Mouse (Mus musculus): ENCODE results near the gene Sfxn5. TPM values are rescaled to one million over a fixed set of nuclear protein-coding genes. Genes with fewer than 3 reads are reported as not detected.

Sfxn5 gene
- total RNA-seq, 4 experiments from 2014 or later: 16.2 to 27.2 (median 21.0) TPM

DNA sequence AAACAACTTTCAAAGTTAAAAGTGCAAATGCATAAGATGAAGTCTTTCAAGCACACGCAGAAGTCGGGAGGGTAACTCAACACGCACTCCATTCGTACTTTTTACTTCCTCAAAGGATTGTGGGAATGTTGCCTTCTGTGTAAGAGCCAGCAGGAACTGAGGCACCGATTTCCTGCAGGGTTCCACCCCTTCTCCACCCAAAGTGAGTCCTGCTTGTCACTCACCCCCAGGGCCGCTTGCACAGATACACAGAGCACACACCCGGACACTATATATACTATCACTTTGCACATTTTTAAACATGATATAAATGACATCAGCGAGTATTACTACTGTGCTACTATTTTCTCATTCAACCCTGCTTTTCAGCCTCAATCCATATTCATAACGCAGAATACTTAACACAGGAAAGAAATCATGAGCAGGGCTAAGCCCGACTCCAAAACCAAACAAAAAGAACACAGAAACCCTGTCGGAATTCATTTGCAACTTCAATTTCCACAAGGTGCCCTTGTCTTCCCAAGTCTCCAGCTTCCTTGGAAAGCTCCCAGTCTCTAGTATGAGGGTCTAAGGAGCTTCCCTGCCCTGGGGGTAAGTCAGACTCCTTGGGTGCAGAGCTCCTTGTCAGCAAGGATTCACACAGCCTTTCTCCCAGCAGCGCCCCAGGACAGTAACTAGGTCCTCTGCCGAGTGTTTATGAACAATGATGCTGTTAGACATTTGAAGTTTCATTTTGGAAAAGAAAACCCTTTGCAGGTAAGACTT lies 46.8 kb downstream of the Sfxn5 start:
- DNase-seq: no peak

DNA sequence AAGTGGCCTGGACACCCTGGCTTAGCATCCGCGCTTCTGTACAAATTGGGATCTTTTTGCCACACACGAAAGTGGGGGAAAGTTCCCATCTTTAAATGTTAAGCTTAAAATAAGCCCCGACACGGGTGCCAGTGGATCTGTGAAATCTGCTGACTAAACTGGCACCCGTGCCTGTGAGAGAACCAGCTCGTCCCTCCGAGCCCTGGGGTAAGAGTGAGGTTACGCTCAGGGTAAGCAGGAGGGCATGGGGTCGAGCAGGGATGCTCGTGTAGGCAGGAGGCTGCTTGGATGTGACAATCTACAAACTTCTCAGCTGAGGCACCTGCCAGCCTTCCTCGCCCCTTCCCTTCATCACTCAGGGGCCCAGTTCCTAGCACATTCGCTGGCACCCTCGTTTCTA lies 52.4 kb downstream of the Sfxn5 start:
- DNase-seq: no peak

DNA sequence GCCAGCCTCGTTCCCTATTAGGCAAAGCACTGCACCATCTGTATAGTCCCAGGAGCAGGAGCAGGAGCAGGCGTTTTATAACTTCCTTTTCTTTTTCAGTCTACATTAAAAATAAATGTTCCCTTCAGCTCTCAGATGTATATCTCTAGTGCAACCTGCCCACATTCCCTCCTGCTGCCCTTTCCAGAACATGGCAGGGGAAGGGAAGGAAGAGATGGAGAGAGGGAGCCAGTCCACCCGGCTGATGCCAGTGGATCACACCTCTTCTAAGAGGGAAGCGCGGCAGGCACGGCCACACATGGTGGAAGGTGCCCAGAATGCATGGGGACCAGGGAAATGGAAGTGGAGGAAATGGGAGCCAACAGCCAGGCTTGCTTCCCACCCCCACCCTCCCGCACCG lies 56.7 kb downstream of the Sfxn5 start:
- DNase-seq: no peak

DNA sequence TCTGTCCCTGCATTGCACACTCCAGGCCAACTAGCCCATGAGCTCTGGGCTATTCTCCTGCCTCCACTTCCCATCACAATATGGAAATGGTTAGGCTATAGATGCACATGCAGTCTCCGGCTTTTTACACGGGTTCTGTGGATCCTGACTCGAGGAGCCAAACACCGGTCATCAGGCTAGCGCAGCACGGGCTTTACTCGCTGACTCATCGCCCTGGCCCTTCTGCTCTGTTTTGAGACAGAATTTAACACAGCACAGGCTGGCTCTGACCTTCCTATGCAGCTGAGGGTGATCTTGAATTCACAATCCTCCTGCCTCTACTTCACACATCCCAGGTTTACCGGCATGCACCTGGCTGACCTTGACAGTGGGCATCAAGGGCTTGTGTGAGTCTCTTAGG lies 60.8 kb downstream of the Sfxn5 start:
- DNase-seq: no peak

DNA sequence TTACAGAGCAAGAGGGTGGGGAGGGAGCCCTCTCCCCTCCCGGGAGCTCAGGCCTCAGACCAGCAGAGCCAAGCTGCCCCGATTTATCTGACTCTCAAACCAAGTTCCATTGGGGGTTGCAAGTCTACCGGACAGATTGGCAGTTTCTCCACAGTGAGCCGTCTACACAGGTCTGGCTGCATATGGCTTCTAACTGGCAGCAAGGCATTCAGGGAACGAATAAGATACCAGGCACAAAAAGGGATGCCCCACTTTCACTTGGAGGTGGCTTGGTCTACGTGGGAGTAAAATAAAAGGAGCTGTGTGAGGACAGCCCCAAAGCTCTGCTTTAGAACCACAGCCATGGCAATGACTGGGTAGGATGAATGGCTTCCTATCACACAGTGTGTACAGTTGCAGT lies 67.2 kb downstream of the Sfxn5 start:
- DNase-seq: no peak

DNA sequence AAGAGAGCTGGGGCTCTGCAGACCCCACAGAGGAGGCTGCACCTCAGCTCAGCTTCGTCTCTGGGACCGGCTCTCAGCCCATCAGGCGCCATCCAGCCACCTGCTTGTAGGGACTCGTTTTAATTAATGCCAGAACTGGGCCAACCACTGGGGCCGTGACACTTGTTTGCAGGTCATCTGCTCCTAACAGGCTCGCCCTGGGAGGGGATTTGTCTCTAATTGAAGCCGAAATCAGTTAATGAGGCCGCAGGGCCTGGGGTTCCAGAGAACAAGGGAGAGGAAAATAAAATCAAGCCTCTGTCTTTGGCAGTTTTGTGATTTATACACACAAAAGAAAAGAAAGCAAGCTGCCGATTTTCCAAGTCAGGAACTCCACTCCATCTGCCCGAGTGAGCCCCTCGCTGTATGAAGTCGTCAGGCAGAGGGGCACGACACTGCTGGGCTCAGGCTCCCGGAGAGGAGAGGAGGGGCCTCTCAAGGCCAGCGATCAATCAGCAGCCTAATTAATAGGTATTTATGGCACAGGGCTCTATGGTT lies 68.2 kb downstream of the Sfxn5 start:
- no peak for DNase-seq

DNA sequence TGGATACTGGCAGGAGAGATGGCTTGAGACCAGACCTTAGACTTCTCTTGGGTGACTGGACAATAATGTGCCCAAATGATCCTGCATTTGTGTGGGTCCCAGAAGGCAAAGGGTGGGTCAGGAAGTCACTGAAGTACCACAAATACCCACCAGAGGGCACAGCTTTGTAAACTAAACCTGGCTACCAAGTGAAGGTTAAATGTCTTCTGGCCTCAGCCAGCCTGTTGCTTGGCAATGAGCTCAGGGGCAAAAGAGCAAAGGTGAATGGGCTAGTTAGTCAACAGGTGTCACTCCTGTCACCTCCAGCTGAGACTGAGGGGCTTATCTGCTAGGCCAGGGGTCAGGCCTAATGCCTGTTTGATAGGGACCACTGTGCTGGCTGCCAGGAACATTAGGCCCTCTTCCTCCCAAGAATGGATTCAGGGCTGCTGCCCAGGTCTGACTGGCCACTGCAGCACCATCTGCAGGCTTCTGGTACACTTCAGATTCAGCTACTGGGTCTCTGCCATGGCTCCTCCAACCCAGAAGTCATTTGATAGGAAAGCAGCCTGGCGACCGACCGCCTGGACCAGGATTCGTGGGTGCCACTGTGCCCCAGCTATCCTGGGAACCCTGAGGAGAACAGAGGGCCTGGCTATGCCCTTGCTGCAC lies 70.2 kb downstream of the Sfxn5 start:
- DNase-seq: no peak

DNA sequence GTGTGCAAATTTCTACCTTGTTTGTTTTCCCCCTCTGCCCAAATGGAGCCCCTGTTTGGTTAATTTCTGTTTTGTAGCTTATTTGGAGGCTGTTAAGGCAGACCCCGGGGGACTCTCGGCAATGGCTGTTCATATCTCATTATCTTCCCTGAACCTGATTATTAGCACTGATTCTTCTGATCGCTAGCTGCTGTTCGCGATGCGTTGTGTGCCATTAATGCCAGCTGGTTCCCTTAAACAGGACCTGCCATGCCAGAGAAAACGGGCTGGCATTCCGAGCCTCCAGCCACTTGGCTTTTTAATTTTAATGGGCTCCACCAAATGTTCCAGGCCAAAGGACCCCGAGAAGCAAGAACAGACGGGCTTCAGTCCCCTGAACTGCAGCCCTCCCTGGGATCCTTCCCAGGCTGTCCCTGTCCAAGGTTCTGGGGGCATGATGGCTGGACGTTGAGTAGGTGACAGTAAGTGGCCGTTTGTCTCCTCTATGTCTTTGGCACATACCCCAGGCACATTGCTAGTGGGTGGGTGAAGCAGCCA lies 74.1 kb downstream of the Sfxn5 start:
- no peak for DNase-seq

DNA sequence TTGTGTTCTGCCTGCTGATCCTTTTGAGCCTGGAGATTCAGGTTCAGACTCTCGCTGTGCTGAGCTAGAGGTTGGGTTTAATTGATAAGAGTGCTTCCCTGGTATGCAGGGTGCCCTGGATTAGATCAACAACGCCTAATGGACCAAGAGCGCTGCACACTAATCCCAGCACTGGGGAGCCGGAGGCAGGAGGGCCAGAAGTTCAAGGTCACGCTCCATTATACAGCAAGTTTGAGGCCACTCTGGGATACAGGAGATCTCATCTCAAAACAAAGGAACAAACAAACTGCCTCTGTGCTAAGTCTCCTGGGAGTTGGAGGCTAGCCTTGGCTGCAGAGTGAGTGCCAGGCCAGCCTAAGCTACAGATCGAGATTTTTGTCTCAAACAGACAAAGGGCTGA lies 77.6 kb downstream of the Sfxn5 start:
- DNase-seq: no peak

DNA sequence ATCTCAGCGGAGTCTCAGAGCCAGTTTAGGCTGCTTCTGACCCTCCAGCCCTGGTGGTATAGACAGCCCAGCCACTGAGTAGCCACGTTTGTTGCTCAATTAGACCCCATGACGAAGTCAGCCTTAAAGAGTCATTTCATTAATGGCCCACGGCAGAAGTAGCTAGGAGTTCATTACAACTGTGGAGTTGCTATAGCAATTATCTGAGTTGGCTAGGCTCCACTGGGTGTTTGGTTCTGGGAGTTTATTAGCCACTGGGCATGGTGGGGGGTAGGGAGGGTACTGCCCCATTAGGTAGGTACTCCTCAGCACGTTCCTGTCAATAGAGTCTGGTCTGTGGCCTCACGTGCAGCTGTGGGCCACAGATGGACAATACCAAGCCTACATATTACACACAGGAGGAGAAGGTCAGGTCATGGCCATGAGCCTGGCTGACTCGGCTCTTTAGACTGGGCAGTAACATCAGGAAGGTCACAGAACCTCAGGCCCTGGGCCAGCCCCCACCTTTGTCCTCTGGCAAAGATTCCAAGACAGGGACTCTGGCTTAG lies 79.2 kb downstream of the Sfxn5 start:
- DNase-seq: peak; percentile 84

DNA sequence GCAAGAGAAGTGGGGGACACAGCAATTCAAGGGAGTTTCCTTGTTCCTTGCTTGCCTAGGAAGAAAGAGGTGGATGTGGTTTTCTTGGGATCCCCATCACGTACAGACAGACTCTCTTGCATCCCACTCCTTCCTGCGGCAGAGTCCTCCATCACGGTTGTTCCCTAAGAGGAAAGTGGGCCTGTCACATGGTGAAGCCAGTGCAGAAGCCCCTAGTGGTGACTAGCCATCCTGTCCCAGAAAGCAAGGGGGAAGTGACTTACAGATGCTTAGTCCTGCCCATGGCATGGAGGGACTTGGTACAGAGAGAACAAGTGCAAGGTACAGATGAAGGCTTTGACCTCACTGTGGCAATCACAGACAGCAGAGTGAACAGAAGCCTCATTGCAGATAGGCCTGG lies 79.9 kb downstream of the Sfxn5 start:
- DNase-seq: no peak

DNA sequence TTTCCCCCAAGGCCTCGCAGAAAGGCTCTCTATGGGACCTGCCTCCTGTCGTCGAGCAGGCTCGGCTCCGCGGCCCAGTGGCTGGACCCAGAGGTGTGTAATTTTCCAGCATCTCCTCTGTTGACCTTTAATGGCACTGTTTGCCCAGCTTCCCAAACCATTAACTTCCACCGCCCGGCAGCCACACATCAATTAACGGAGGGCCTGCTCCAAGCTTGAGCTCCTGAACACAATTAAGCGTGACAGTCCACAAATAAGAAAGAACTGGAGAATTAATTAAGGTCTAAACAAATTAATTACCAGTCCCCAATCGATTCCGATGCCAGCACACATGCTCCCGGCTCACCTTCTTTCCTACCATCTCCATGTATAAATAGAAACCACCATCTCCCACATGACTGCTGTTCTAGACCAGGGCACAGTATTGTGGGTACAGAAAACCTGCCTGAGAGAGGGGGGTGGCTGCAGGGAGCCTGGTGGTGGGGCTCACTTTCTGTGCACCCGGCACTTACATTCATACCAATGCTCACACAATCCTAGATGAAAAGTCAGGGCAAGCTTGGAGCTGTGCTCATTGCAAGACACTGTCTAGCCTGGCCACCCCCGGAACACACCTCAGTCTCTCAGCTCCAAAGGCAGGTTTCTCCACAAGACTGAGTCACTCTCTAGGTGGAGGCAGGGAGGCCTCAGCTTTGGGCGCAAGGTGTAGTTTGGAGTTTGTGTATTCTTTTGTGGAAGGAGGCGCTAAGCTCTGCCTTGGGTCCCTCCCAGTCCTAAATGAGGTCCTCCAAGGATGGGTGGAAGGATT lies 80.8 kb downstream of the Sfxn5 start:
- DNase-seq: no peak

DNA sequence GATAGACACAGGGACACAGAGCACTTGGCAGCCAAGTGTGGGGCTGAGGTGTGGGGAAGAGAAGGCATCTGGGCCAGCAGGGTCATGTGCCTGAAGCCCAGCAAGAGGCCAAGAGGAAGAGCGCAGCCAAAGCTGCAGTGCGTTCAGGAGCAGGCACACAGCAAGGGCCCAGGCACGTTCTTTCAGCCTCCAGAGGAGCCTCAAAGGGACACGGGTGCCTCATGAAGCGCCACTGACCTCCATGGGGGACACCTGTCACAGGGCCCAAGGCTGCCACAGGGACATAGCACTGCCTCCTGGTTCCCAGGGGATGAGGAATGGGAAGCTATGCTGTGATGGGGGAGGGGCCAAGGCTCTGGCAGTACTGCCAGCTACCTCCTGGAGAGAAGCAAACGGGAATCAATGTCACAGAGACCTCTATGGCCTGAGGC lies 82.4 kb downstream of the Sfxn5 start:
- peak; percentile 66 for DNase-seq

DNA sequence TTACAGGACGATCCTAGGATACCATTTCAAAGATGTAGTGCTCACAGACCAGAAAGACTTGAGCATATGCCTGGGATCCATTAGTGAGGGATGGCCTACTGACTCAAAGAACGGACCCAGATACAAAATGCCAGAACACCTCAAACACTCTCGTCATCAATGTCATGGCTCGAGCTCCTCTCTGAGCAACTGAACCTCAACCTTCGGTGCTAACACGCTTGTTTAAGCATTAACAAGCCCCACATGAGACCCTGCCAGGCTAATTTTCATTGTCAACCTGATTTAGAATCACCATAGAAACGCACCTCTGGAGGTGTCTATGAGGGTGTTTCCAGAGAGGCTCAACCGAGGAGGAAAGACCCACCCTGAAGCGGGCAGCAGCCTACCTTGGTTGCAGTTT lies 83.4 kb downstream of the Sfxn5 start:
- no peak for DNase-seq

DNA sequence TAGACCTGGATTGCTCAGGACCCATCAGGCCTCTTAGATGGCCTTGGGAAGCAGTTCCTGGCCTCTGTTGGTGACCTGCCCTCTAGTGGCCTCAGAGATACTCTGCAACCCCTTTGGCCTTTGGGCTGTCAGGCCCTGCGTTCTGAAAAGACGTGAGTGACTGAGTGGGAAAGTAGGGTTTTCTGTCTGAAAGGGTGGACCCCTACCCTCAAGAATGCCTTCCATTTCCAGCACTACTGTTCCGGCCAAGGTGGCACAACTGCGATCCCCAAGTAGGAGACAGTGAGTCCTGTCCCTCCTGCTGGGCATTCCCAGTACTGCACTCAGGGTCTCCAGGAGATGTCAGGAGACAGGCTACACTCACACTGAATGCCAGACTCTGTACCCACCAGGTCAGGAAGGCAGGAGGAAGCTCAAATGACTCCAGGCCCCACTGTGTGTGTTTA lies 94.2 kb downstream of the Sfxn5 start:
- DNase-seq: no peak

DNA sequence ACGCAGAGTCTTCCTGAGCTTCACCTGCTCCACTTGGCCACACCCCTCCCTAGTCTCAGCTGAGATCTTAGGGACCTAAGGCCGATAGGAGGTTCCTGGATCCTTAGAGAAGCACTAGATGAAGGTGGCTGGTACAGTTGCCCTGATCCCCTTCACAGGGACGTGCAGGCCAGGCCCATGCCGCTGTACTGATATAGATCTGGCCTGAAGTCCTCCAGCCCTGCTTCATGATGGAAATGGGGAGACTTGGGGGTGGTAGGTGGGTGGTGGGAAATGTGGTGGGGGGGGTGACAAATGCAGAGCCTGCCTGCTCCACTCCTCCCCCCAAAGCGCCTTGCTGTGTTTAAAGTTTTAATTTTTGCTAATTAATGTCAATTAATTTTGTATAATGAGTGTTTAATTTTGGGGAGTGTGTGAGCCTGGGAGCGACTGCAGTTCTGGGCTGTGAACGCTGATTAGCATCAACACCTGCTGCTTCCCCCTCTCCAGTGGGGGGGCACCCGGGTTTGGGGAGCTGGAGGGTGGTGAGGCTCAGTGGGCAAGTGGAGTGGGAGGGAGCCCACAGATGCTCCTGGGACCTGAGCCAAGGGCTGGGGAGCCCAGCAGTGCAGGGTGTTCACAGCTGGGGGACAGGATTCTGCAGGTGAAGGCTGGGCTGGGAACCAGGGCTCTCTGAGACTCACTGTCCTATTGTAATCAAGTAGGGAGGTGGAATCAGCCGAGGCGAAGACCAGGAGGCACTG lies 95.5 kb downstream of the Sfxn5 start:
- no peak for DNase-seq

DNA sequence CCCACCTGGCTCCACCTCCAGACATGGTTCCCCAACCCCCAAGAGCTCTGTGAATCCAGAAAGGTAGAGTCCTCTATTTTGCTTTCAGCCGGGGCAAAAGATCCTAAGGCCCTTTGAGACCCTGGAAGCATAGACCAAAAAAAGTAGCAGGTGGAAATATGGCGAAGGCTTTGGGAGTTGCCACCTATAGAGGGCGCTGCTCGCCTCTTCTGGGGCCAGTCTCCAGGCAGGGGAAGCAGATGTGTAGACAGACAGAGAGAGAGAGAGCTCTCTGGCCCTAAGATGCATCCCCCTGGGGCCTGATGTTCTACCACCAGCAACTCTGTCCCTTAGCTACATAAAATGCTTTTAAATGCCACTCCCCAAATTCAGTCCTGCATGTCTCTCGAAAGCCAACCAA lies 96.2 kb downstream of the Sfxn5 start:
- no peak for DNase-seq

DNA sequence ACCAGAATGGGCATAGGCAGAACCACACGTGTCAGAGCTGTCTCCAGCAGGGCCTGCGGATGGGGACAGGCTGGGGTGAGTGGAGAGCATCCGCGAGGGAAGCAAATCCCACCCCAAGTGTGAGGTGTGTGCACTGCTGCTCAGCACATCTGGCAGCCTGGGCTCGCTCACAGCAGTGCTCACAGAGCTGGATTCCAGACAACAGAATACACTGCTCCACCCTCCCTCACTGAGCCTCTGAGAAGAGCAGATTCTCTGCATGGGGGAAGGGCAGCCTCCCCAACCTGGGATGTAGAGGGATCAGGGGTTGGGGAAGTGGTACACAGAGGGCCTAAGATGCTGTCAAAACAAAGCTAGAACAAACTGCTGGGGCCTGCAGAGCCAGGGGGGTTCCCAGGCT lies 98.4 kb downstream of the Sfxn5 start:
- DNase-seq: no peak

DNA sequence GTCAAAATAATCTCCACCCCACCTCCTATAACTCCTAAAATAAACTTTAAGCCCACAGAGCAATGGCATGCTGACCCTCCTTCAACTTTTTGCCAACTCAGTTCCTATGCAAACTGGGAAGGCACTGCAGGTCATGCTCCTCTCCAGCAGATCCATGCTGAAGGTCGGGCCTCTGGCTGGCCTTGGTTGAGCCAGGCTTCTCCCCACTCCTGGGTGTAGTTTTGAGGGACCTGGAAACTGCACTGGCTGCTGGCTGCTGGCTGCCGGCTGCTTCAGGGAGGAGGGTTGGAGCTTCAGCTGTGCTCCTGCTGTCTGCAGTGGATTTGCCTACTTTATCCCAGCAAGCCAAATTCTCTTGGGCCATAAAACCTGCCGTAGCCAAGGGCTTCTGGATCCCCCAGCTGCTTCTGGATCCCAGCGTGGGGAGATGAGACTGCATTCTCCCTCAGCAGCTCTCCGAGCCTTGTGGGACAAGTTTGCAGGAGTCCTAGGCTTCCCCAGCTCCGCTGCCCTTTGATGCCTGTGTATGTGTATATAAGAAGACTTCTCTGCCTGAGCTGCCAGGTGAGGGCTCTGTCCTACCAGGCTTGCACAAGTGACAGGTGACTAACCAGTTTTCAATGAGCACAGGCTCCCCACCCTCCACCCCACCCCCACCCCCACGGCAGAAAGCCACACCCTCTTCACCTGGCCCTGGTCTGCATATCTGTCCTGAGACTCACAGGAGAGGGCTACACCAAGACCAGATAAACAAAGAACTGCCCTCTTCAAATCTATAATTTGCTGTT lies 100.2 kb downstream of the Sfxn5 start:
- DNase-seq: peak; percentile 45

DNA sequence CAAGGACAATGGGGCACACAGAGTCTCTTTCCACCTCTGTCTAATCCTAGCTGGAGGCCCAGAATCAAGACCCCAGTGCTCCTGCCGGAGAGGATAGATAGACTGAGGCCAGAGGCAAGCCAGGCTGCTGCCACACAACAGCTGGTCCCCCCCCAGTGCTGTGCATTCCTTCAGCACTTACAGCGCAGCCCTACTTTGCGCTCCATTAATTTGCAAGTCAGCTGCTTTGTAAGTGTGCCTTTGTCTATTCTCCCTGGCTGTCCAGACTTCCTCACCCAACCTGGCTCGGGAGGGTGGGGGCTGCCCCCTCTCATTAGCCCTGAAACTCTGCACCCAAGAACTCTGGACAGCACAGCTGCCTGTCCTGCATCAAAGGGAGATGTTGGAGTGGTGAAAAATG lies 101.2 kb downstream of the Sfxn5 start:
- DNase-seq: no peak

DNA sequence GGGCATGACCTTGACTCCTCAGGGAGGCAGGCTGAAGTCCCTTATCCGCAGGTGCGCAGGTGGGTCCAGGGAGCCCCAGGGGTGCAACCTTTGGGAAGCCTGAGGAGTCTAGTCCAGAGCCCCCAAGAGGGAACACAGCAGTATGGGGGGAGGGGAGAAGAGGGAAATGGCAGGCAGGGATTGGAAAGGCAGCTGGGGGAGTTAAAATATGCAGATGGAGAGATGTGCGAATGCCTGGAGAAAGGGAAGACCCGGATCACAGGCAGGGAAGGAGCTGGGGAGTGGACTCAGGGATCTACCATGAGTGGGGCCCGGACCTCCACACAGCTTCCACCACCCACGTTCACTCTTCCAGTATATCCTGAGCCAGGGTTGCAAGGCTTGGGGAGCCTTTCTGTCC lies 101.8 kb downstream of the Sfxn5 start:
- DNase-seq: no peak

Data from adrenal gland, adult 8-10 months (tissue).